Mouse (Mus musculus) stomach, embryonic 14.5 days (tissue): Measurements from ENCODE around the gene Skap1. TPM values are rescaled to one million over a fixed set of nuclear protein-coding genes. Genes with fewer than 3 reads are reported as not detected.

Experiments used
- ATAC-seq: fragments of 200-750 bp; cut with Nextera tagmentation; 2 replicates; pipeline ENCODE4 v1.8.0; 2017; ENCODE audit warnings: low read depth, moderate TSS enrichment; ENCODE audit not compliant: insufficient number of reproducible peaks, insufficient read depth, low FRiP score
- H3K27ac ChIP-seq: fragments of 300-500 bp; sonication (generic); 2 replicates; pipeline ENCODE4 v1.5.1; 2014; ENCODE audit warnings: mild to moderate bottlenecking, low read length, moderate library complexity, mixed read lengths
- H3K27me3 ChIP-seq: fragments of 300-500 bp; sonication (generic); 2 replicates; pipeline ENCODE4 v1.6.1; 2014; ENCODE audit warnings: low read length, control low read depth, mixed read lengths; ENCODE audit not compliant: control insufficient read depth, insufficient read depth
- H3K36me3 ChIP-seq: fragments of 300-500 bp; sonication (generic); 2 replicates; pipeline ENCODE4 v1.6.1; 2014; ENCODE audit warnings: mild to moderate bottlenecking, control low read depth, low read length, moderate library complexity, mixed read lengths; ENCODE audit not compliant: control insufficient read depth, insufficient read depth
- H3K4me1 ChIP-seq: fragments of 300-500 bp; sonication (generic); 2 replicates; pipeline ENCODE4 v1.6.1; 2014; ENCODE audit warnings: low read length, control low read depth, mixed read lengths; ENCODE audit not compliant: control insufficient read depth, insufficient read depth
- H3K4me2 ChIP-seq: fragments of 300-500 bp; sonication (generic); replicated peaks from 2 replicates; pipeline ENCODE4 v1.6.1; 2014; ENCODE audit warnings: low read depth, low read length, control low read depth
- H3K4me3 ChIP-seq: fragments of 300-500 bp; sonication (generic); 2 replicates; pipeline ENCODE4 v1.5.1; 2014; ENCODE audit warnings: low read depth, low read length, control low read depth
- H3K9ac ChIP-seq: fragments of 300-500 bp; sonication (generic); replicated peaks from 2 replicates; pipeline ENCODE4 v1.6.1; 2014; ENCODE audit warnings: low read depth, mild to moderate bottlenecking, control low read depth, low read length, moderate library complexity, mixed read lengths
- H3K9me3 ChIP-seq: fragments of 300-500 bp; sonication (generic); 2 replicates; pipeline ENCODE4 v1.6.1; 2016; ENCODE audit warnings: low read depth, low read length, control low read depth; ENCODE audit not compliant: control insufficient read depth
- WGBS: fragments of 180-500 bp; shearing (Covaris S2); extraction: QIAGEN DNeasy Blood & Tissue Kit; methylation state at CpG from one replicate; pipeline ENCODE4 v1.1.7; 2014; 5-methylcytosine and 5-hydroxymethylcytosine counted together
- polyA plus RNA-seq: library from polyadenylated mRNA; unstranded; fragments of >200 nt; fragmentation: Nextera tagmentation; extraction: Ambion mirVana; gene quantifications from 2 replicates; pipeline ENCODE4 v1.2.1, GENCODE M21; 2014

Skap1 gene
- polyA plus RNA-seq, 1 experiment from 2014 or later, result 0.82 TPM

DNA sequence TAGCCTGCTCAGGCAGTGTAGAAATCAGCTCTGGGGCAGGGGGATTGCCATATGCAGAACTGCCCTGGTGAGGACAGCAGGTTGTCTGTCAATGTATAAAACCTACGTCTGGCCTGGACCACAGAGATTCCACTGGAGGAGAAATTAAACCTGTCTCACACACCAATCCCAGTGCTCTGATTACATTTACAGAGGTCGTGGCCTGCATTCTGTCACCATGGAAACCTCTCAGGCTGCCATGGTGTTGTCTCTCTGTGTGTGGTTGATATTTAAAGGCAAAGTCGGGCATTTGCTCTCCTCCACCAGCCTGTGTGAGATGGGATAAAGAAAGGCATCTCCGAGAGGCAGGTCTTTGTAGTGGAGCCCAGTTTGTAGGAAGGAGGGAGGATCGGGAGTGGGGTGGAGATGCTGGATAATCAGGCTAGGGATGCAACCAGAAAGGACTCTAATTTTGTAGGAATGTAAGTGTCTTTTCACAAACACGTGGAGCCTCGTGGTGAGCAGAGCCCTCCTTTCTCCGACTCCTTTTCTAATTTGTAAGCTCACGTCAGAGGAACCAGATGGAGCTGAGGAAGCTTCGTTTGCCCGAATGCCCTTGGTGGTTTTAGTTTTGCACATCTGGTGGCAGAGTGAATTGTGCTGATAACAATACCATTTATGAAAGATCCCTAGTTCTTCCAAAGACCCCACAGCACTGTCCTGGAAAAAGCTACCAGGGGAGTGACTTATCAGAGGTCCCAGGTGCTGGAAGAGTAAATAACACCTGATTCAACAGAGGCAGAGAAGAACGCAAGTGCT, 7.7 kb upstream of the Skap1 start:
- no peak overlapping the region for H3K4me3 ChIP-seq
- H3K27ac ChIP-seq, result no peak overlapping the region
- WGBS, result 21% methylated on average over 12 of the region's 12 CpGs
- peaks cover 5% of the 10 kb centered on the region; the same call in 1 of the 2 replicates for H3K4me1 ChIP-seq
- H3K27me3 ChIP-seq, result no peaks in the 10 kb centered on the region
- no peaks in the 10 kb centered on the region for H3K36me3 ChIP-seq
- H3K9me3 ChIP-seq, result no peaks in the 10 kb centered on the region
- no peak overlapping the region for H3K9ac ChIP-seq
- no peak overlapping the region for H3K4me2 ChIP-seq
- no peak for ATAC-seq

DNA sequence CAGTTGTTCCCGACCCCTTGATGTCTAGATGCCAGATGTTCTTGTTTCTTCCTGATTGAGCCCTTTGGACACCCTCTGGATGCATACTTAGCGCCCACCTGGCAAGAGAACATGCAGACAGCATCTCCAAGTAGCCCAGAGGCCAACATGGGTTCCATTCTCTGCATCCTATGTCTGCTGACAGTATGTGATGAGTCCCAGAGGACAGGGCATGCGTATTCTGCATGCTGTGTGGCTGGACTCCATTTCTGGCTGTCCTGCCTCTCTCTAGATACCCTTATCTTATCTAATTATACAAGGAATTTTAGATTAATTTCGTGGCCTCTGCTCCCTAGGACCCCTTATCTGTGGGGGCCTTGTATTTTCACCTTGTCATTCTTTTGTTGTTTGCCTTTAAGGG, 2.6 kb upstream of the Skap1 start:
- no peaks in the 10 kb centered on the region for H3K9me3 ChIP-seq
- H3K4me3 ChIP-seq, result no peak overlapping the region
- 53% methylated on average over 4 of the region's 4 CpGs for WGBS
- ATAC-seq, result no peak
- no peak overlapping the region for H3K9ac ChIP-seq
- H3K27ac ChIP-seq, result no peak overlapping the region
- peaks cover 9% of the 10 kb centered on the region for H3K4me1 ChIP-seq
- no peaks in the 10 kb centered on the region for H3K36me3 ChIP-seq
- H3K4me2 ChIP-seq, result no peak overlapping the region
- H3K27me3 ChIP-seq, result peaks cover 7% of the 10 kb centered on the region; the same call in 1 of the 2 replicates

- no peak overlapping the region for H3K4me2 ChIP-seq
- ATAC-seq, result no peak
Measured at GRCm38 (mm10) chr11:96462191-96462752, 2.1 kb upstream of the Skap1 start.

GRCm38 (mm10) chr11:96464716-96465060, 295 bp downstream of the Skap1 start:
- WGBS, result 22% methylated on average over 5 of the region's 5 CpGs

More at GRCm38 (mm10) chr11:96462191-96462752, 2.1 kb upstream of the Skap1 start:
- WGBS, result 15% methylated on average over 9 of the region's 9 CpGs
- H3K27me3 ChIP-seq, result peaks cover 7% of the 10 kb centered on the region; the same call in 1 of the 2 replicates
- H3K36me3 ChIP-seq, result no peaks in the 10 kb centered on the region
- H3K9ac ChIP-seq, result no peak overlapping the region
- H3K27ac ChIP-seq, result no peak overlapping the region
- no peak overlapping the region for H3K4me3 ChIP-seq
- H3K9me3 ChIP-seq, result no peaks in the 10 kb centered on the region
- H3K4me1 ChIP-seq, result peaks cover 9% of the 10 kb centered on the region

GRCm38 (mm10) chr11:96465426-96466056, 1.1 kb downstream of the Skap1 start:
- WGBS, result 78% methylated on average over 10 of the region's 10 CpGs
- Histone ChIP-seq H3K36me3 (no peaks in the 10 kb centered on the region), H3K27ac (no peak overlapping the region), H3K9me3 (no peaks in the 10 kb centered on the region), H3K4me3 (no peak overlapping the region), H3K9ac (no peak overlapping the region), H3K4me1 (peaks cover 9% of the 10 kb centered on the region), H3K27me3 (peaks cover 7% of the 10 kb centered on the region; the same call in 1 of the 2 replicates), H3K4me2 (no peak overlapping the region)
- no peak for ATAC-seq

More at GRCm38 (mm10) chr11:96464716-96465060, 295 bp downstream of the Skap1 start:
- Histone ChIP-seq H3K27ac (no peak overlapping the region), H3K9me3 (no peaks in the 10 kb centered on the region), H3K27me3 (peaks cover 7% of the 10 kb centered on the region; the same call in 1 of the 2 replicates), H3K4me2 (peak overlapping the region; percentile 74), H3K36me3 (no peaks in the 10 kb centered on the region), H3K9ac (no peak overlapping the region), H3K4me3 (peak overlapping the region; percentile 29; the same call in 1 of the 2 replicates), H3K4me1 (peaks cover 9% of the 10 kb centered on the region)
- ATAC-seq, result no peak

DNA sequence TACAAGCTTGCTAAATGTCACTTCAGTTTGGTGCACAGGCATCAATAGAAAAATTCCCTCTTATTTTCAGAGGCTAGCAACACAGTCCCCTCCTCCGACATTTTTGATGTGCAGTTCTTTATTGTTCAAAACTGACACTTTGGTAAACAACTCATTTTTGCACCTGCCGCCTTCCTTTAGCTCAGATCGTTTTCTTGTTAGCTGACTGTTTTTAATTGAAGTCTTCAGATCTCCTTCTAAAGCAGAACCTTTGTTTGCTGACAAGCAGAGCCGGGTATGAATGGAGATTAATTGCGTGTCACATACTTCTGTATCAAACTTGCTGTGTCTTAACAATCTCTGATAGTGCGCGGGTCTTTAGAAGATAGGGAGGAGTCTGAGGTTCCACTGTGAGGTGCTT, 2.0 kb downstream of the Skap1 start:
- Histone ChIP-seq H3K9ac (no peak overlapping the region), H3K27me3 (peaks cover 7% of the 10 kb centered on the region; the same call in 1 of the 2 replicates), H3K4me3 (no peak overlapping the region), H3K4me2 (no peak overlapping the region), H3K4me1 (peaks cover 9% of the 10 kb centered on the region), H3K36me3 (no peaks in the 10 kb centered on the region), H3K9me3 (no peaks in the 10 kb centered on the region), H3K27ac (no peak overlapping the region)
- ATAC-seq, result no peak
- WGBS, result 36% methylated on average over 7 of the region's 7 CpGs

GRCm38 (mm10) chr11:96466987-96467386, 2.6 kb downstream of the Skap1 start:
- H3K4me2 ChIP-seq, result no peak overlapping the region
- no peak for ATAC-seq
- H3K9ac ChIP-seq, result no peak overlapping the region
- no peaks in the 10 kb centered on the region for H3K9me3 ChIP-seq
- no peaks in the 10 kb centered on the region for H3K36me3 ChIP-seq
- no peak overlapping the region for H3K4me3 ChIP-seq
- H3K27ac ChIP-seq, result no peak overlapping the region
- 46% methylated on average over 7 of the region's 7 CpGs for WGBS
- H3K27me3 ChIP-seq, result peaks cover 7% of the 10 kb centered on the region; the same call in 1 of the 2 replicates
- peaks cover 5% of the 10 kb centered on the region for H3K4me1 ChIP-seq

DNA sequence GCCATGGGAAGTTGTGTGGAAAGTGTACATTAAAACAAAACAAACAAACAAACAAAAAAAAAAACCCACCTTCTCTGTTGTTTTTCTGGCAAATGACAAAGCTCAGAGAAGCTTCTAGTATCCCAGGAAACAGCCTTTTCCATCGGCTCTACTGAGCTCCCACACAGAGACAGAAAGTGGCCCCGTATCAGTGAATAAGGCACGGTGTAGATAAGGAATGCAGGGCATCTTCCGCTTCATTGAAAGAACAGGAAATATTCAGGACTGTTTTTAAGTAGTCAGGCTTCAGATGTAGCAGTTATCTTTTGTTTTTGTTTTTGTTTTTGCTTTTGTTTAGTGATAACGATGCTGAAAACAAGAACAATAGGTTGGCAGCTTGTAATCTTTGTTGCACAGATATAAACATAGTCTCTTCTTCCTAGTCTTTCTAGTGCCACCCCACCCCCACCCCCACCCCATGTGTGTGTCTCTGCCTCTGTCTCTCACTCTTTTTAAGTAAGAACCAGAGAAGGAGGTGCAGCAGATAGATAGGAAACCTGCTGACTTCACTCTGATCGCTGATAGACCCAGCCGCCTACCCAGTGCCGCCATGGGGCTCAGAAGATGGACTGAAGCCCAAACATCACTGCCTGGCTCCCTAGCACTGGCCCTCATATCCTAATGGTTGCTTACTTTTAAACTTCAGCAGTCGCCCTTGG, 3.8 kb downstream of the Skap1 start:
- H3K27ac ChIP-seq, result no peak overlapping the region
- no peaks in the 10 kb centered on the region for H3K9me3 ChIP-seq
- H3K4me3 ChIP-seq, result no peak overlapping the region
- no peak overlapping the region for H3K4me2 ChIP-seq
- peaks cover 5% of the 10 kb centered on the region; the same call in 1 of the 2 replicates for H3K27me3 ChIP-seq
- no peaks in the 10 kb centered on the region; the same call in 1 of the 2 replicates for H3K4me1 ChIP-seq
- H3K36me3 ChIP-seq, result no peaks in the 10 kb centered on the region
- H3K9ac ChIP-seq, result no peak overlapping the region
- 60% methylated on average over 9 of the region's 9 CpGs for WGBS
- no peak for ATAC-seq
